Mouse (Mus musculus) ZHBTc4 (cell line): ENCODE results near the gene Fhl2.

Experiments
- DNase-seq: peaks from one replicate; pipeline ENCODE4 v3.0.0-alpha.2; 2011; ENCODE audit warnings: low read depth, low spot score

Fhl2 gene

DNA sequence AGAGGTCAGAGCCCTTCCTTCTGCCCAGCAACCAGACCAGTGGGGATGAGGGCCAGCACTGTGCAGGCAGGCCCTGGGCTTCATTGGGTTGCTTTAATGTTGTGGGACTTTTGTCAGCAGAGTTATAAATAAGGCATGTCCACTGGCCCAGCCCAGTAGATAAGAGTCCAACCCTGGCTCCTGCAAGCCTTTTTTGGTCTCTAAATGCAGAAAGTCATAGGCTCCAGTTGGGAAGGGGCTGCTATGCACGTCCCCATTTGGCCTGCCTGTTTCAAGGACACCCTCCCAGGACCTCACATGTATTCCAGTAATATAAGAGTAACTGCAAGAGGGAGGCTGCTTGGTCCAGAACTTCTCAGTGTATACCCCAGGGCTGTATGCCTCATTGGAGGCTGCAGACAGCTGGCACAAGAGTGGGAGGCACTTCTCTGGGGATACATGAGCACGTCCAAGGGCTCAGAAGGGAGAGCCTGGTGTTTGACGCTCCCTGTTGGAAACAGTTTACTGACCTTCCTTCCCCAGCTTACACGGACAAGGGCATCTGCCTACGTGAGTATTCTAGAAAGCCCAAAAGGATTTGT, at the start of gene Fhl2:
Fhl2 (minus strand) TSS at position 324 of the 581 bp plus-strand sequence.
- no peak for DNase-seq

DNA sequence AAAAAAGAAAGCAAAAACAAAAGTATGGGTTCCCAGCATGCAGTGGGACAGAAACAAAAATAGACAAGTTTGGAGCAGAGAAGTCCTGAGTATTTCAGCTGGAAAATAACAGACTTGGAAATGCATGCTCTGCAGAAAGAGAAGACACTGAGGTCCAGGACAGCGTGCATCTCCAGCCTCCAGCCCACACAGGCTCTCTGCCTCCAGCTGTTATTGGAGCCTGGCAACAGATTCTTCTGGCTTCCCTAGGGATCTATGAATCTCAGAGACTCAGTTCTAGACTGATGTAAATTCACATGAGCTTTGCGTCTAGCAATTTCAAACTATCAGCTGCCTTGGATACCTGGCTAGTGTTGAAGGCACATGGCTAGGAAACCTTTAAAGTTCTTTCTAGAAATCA, 48.2 kb upstream of the Fhl2 start:
- no peak for DNase-seq

DNA sequence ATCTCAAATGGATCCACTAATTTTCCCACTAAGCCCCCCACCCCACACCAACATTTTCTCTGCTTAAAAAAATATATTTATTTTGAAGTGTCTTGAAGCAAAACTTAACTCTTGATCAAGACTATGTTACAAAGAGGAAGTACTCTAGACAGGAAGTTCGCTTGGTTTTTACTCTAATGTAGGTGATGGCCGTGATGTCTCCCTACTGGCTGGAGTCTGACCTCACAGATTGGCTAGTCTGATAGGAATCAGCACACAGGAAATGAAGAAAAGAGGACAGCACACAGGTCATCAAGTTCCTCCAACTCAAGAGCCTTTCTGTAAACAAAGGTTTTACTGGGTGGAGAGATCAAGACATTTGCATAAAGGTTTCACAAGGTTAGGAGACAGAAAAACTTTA, 44.4 kb upstream of the Fhl2 start:
- no peak for DNase-seq

DNA sequence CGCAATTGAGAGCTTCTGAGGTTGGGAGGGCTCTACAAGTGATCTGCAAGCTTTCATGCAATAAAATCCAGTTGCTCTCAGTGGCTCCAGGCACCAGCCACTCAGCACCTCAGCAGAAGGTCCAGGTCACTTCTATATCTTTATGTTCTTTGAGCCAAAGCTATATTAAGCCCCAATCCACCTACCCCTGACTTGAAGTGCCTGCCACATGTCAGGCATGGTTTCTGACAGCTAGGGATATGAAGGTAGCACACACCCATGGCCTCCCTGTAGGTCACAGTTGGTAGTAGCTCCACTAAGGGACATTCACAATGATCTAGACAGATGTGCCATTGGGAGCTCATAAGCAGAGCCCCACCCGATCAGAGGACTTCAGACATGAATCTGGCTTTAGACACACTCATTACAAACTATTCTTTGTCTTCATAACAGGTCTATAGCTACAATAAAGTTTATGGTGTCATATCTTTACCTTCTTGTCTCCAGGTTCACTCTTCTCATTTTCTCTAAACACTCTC, 43.1 kb upstream of the Fhl2 start:
- no peak for DNase-seq

DNA sequence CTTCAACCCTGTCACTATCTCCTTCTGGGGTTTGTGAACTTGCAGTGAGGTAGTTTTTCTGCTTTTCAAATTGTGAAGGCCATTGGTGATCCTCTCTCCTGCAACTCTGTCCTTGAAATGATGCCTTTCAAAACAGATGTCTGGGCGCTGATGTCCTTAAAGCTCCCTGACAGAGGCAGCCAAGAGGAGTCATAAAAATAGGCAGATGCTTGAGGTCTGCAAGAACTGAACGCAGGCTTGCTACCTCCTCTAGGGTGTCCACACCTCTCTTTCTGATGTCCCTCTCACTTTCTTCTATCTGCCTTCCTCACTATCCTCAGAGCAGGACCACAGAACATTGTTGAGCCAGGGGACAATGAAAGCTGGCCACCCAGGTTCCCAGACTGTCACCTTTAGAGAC, 41.7 kb upstream of the Fhl2 start:
- DNase-seq, result no peak

DNA sequence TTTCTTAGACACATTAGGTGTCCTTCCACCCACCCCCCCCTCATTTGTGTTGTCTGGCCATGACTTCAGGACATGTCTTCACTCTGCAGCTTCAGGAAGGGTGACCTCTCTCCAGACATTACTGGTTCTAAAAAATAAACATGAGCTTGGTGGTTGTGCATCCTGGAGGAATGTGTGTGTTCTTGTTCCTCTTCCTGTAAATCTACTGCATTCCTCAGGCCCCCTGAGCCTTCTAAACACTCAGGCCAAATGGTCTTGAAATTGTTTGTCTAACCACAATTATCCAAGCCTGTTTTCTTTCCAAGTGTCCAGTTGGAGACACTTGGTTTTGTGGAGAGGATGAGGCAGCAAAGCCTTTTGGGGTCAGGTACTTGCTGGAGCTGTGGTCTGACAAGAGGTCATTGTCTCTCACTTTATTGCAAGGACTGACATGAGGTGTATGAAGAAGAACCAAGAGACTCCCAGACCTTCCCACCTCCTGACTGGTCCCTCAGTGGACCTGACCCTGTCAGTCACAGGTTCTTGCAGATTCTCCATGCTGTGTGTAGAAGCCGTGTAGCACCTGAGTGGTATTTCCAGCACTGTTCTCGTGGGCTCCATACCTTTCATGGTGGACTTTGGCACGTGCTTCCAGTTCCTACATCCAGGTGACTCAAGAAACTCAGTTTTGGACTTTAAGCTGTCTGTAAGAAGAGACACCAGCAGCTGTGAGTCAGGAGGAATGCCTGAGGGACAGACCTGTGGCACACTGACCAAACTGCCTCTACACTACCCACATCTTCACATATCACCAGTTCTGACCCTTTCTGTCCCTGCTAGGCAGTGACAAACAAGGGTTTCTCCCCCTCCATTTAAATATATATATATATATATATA, 40.8 kb upstream of the Fhl2 start:
- DNase-seq, result no peak

DNA sequence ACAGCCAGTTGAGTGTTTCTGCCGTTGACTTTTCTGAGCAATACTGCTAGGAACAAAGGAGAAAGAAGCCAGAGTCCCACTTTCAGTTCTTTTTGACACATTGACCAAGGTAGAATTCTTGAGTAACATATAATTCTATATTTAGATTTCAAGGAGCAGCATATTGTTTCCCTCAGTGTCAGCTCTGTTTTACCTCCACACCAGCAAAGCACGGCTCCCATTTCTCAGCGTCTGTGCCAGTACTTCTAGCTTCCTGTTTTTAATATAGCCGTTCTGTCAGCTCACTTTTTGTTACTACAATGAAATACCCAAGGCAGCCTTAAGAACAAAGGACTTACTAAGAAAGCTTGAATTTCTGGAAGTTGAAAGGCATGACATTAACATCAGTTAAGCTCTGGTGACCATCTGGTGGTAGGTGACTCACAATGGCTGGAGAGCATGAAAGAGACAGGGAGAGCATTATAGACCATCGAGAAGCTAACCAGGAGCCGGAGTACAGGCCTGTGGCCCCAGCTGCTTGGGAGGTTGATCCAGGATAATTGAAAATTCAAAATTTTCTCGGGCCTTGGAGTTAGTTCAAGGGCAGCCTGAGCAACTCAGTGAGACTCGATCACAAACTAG, 28.9 kb upstream of the Fhl2 start:
- peak; percentile 28 for DNase-seq

DNA sequence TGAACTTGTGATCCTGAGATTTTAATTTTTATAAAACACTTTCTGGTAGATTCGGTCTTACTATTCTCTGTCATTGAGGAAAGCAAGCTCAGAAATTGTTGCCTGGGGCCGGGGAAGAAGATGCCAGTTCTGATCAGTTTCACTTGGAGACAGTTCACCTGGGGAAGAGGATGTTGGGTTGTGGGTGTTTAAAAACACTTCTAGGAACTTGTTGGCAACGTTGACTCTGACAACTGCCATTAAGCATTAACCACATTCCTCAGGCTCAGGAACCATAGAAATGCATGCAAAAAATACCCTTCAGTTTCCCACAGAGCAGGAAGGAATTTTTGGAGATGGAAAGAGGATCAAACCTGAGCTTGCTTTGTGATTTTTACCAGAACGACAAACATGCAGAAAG, 28.2 kb upstream of the Fhl2 start:
- no peak for DNase-seq

DNA sequence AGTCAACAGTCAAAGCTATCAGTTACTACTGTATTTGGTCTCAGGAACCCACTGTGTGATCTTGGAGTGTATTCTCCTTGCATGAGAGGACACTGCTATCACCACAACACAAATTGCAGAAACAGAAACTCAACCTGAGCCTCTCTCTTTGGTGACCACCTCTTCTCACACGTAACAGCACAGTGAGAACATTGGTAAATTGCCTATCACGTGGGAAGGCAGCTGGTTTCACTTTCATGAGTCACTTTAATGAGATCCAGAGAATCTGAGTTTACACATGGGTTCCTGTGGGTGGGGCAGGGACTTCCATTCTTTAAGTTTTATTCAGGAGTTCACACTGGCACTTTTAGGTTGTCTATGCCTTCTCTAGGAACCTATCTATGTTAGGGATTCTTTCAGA, 27.4 kb upstream of the Fhl2 start:
- no peak for DNase-seq

DNA sequence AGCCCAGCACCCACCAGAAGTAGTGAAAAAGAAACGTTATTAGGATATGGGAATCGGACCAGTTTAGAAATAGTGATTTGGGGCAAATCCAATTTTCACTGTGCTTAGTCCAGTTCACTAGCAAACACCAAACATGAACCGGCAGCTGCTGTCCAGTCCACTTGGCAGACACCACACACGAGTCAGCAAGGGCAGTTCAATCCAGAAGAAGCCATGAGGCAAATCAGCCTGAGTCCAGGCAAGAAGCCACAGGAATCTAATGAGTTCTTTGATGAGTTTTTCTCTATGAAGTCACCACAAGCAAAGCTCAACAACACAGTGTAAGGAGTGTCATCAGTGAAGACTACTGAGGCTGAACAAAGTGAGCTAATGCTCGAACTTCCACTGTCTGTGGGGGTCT, 26.3 kb upstream of the Fhl2 start:
- no peak for DNase-seq

DNA sequence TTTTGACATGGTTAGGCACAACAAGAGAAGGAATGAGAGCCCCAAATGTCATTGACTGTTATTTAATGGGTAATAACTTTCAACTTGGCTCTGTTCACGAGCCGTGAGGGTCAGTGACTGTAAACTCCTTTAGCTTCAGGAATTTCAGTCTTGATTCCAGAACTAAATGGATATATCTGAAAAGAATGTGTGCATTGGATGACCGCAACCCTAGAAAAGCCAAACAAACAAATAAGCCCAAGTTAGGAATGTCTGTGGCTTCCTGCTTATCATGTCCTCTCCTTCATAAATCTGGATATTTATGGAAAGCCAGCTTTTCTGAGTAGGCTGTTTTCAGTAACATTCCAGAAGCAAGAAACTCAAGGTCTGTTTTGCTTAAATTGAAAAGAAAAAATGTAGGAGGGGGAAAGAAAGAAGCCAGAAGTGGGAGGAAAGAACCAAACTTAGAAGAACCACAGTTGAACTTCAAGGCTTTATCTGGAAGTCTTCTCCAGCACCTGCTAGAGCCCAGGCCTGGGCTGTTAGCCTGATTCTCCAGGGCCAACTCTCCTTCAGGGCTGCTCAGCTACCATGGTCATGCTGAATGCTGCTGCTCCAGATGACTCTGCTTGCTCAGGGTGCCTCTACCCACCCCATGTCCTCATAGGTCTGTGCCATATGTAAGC, 21.4 kb upstream of the Fhl2 start:
- no peak for DNase-seq

DNA sequence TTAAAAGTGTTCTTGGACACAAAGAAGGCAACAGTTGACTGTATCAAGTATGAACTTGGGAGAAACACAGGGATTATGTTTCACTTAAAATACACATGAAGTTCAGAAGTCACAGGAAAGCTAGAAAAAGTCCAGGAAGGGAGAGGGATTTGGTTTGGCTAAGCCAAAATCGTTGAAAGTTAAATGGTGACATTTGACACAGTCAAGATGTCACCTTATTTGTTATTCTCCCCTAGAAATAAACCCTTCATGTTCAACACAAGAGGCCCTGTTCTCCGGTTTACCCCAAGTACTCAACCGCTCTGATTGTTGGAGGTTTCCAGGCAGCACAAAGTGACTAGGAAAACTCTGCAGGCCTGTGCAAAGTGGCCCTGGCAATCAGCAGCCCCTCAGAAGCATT, 18.8 kb upstream of the Fhl2 start:
- DNase-seq, result no peak

DNA sequence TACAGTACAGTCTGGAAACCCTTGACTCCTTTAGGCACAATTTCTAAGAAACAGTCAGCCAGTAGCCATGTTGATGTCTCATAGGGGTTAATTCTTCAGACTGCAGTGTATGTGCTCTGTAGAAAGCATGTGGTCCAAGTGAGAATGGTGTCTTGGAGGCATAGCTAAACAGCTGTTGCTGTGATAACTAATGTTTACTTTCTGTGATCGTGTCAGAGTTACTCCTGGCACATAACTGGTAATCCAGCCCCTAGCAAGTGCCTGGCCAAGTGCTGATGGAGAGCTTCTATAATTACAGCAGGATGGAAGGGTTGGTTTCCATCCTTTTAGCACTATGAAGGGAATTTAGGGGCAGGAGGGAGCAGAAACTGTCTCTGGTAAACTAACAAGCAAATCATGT, 14.5 kb upstream of the Fhl2 start:
- DNase-seq, result no peak

DNA sequence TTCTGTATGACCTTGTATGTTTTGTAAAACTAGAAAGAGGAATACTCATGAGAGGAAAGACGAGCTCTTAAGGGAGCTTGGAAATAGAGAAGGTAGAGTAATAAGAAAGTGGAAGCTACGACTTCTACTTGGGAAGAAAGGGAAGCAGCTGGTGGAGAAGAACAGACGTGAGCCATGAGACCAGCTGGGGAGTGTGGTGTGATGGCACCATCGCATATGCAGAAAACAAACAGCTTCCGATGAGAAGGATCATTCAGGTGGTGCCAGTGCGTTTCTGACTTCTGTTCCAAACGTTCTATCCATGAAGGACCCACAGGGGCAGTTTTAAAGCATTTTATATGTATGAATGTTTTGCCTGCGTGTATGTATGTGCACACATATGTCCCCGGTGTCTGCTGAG, 13.5 kb upstream of the Fhl2 start:
- DNase-seq, result no peak

DNA sequence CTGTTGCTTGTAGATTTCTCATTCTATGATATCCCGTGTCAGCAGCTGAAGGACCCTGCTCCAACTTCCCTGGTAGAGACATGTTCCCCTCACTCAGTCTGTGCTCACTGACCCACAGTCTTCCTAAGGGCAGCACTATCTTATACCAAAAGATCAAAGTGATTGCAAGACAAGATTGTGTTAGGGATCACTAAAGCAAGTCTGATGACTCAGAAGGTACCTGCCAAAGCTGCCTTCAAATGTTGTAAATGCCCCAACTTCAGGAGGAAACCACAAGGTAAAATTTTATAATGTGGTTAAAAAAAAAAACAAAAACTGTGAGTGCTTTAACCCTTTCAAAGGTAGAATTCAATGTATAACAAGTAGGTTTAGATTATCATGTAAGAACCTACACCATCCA, 10.4 kb upstream of the Fhl2 start:
- DNase-seq, result no peak

DNA sequence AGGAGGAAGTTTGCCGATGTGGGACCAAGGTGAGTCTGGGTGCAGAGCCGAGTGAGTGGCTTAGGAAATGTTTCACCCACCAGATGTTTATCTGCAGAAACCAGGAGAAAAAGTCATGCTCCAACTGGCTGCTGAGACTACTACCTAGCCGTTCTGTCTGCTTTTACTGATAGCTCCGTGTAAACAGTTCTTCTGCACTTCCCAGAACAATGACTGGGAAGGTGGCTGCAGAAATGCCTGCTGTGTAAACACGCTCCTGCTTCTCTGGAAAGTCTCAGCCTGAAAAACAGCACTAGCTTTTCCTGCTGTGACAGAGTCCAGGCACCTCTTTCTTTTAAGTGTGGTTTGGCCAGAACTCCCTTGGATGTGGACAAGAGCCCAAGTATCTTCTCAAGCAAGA, 6.5 kb upstream of the Fhl2 start:
- no peak for DNase-seq

DNA sequence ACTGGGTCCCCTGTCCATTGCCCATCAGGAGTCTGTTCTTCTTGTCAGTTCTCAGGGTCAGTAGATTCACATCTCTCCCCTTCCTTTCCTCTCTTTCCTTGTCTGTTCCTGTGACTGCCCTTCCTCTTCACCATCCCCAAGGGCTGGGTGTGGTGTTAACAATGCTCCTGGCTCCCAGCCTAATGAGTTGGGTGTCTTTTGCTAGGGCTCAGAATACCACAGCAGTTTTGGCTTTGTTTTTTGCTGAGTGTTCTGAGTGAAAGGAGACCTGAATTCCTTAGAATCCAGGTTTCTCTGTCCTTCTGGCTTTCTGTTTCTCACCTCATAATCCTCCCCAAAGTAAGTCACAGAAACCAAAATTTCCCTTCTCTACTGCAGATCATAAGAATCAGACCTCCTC, 5.4 kb upstream of the Fhl2 start:
- peak; percentile 53 for DNase-seq

DNA sequence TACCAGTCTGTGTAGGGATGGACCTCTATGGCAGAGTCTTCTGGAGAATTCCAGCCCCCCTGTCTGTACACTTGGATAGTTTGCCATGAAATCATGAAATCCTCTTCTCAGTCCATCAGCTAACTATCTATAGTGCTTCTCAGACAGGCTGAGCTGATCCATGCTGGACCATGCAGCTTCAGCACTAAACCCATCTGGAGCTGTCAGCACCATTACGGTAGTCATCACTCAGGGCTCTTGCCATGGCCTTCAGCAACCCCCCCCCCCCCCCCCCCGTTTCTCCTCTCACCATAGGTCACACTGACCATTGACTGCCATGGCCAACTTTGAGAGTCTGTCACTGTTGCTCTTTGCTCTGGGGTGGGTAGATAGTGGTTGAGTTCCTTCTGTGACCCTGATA, 5.0 kb upstream of the Fhl2 start:
- no peak for DNase-seq

DNA sequence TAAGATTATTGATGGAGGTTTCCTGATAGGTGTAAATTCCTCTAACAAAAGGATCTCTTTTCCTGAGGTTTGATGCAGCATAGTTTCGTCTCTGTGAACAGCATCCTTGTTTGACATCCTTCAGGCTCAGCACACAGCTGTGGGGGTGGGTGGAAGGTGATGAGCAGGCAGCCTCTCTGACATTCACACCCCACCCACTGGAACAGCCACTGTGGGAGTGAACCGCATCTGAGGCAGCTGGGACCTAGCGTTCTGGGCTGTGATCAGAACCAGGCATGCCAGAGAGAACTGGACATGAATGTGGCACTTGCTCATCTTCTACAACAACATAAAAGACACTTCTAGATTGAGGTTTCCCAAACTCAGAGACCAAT, 3.1 kb upstream of the Fhl2 start:
- no peak for DNase-seq

DNA sequence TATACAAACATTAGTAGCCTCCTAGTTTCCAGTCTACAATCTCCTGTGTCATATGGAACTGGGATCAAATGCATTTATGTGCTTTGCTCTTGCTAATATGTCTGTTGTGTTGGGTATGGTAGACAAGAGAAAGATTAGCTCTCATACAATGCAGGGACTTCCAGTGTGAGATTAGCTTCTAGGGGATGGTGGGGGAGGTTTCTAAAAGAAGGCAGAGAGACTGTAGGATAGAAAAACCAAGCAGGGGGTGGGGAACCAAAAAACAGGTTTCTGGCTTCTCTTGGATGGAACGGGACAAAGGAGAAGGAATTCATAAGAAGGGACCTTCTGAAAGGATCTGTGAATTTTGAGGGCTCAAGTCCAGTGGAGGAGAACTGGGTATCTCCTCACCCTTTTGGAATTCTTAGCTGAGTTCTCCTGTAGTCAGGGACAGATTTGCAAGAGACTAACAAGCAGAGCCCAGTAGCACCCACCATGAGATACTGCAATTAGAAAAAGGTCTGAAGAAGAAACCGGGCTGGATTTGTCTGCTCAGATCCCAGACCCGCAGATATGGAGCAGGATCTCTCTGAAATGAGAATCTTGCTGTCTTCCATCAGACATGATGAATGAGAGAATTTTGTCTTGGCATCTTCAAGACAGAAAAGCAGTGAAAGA, 2.6 kb upstream of the Fhl2 start:
- DNase-seq, result no peak

DNA sequence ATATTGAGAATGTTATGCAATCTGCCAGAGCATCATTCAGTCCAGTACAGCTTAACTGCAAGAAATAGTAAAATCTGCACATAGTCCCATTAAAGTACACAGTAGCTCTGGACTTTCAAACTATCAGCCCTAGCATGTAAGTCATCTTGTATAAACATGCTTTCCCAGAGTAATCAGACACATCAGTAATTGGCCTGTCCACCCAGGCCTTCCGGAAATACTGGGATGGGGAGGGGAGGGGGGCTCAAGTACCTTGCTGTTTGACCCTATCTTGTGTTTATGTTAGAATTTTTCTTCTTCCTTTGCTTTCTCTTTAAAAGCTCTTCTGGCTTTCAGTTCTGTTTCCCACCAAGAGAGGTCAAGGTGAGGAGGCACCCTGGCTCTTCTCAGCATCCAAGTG, 725 bp downstream of the Fhl2 start:
- no peak for DNase-seq

DNA sequence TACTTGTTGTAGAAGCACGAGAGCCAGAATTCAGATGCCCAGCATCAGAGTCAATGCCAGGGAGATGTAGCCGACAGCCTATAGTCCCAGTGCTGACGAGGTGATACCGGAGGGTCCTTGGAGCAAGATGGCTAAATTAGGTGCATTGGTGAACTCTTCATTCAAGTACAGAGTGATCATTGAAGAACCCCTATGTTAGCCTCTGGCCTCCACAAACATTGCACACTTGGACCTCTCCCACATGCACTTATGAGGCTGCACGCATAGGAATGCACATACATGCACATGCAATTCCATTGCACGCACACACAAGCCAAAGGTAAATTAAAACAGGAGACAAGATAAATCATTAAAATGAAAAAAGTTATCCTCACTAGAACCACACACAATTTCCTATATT, 3.4 kb downstream of the Fhl2 start:
- DNase-seq, result no peak
